Mouse (Mus musculus) embryo, embryonic 10.5 days (tissue): ENCODE results near the gene Samd9l.
A peak's percentile ranks its signal among the peaks of the same experiment; 100 is the strongest.
"Not testable (repeated sequence)": the region's sequence is repeated elsewhere in the genome, so short reads cannot be mapped to it uniquely, and the experiment has no call there.

Experiments used
- DNase-seq: peaks from one replicate; pipeline ENCODE4 v3.0.0-alpha.2; 2015; ENCODE audit warnings: low spot score

Gene Samd9l

GRCm38 (mm10) chr6:3399340-3400068 lies at the start of gene Samd9l:
Gene Samd9l (minus strand): TSS chr6:3399572.
- DNase-seq, result peak; percentile 33

GRCm38 (mm10) chr6:3447404-3447803 lies 48.0 kb upstream of the Samd9l start:
- DNase-seq, result peak; percentile 82

- peak; percentile 5 for DNase-seq
Observed at GRCm38 (mm10) chr6:3443905-3444304, 44.5 kb upstream of the Samd9l start.

- DNase-seq, result no peak
Observed at GRCm38 (mm10) chr6:3436087-3436486, 36.7 kb upstream of the Samd9l start.

DNA sequence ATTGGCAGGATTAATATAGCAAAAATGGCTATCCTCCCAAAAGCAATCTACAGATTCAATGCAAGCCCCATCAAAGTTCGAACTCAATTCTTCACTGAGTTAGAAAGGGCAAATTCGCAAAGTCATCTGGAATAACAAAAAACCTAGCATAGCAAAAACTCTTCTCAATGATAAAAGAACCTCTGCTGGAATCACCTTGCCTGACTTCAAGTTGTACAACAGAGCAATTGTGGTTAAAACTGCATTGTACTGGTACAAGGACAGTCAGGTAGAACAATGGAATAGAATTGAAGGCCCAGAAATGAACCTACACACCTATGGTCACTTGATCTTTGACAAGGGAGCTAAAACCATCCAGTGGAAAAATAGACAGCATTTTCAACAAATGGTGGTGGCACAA lies 31.6 kb upstream of the Samd9l start:
- DNase-seq, result not testable (repeated sequence)

GRCm38 (mm10) chr6:3427047-3427446 lies 27.7 kb upstream of the Samd9l start:
- DNase-seq, result no peak

- not testable (repeated sequence) for DNase-seq
Observed at GRCm38 (mm10) chr6:3425333-3425732, 26.0 kb upstream of the Samd9l start.

DNA sequence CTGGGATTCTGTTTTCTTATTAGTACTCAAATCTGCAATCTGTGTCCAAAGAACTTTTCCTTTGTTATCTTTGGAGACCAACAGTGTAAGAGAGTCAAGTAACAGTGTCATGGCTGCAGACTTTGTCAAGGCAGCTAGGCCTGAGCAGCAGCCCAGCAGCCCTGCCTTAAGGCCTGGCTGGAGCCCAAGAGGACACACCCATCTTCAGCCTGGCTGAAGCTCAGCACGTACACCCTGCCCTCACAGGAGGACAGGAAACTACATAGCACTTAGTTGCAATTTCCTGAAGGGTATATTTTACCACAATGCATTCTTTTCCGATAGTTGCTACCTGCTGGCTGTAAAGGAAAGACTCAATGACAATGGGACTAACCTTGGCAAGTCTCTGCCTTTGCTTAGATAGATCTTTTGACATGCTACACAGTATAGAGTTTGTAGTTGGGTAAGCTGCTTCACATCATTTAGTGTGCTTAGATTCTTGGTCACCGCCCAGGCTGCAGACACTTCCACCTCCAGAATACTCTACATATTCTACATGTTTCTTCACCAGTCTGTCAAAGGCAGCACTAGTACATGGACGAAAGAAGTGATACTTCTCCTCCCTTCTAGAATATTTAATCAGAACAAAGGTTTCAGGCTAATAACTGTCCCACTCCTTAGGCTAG lies 25.4 kb upstream of the Samd9l start:
- DNase-seq, result not testable (repeated sequence)

GRCm38 (mm10) chr6:3397182-3397906 lies 2.0 kb downstream of the Samd9l start:
- not testable (repeated sequence) for DNase-seq

DNA sequence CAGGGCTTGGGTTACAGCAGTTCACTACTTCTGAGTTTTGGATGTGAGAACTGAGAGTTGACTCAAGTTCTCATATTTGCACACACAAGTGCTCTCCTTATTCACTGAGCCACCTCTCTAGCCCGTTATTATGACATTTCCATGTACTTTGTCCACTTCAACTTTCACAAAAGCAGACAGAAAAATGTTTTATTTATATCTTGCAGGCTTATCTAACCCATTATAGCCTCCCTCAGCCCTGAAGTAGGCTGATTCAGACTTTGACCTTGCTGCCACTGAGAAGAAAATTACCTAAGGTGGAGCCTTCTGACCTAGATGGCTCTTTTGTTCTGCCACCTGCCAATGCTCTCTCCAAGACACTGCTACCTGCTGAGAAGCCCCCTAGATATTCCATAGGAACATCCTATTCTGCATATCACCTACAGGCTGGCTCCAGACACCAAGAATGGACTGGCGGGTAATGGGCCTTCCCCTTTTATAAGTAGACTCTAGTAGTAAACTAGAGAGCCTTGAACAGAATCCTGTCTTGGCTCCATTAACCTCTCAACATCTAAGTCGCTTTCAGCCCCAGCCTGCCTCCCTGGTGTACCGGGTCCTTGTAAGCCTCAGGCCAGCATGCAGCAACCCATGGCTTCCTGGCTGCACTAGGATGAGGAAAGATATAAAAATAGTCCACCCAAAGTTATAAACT lies 3.3 kb downstream of the Samd9l start:
- not testable (repeated sequence) for DNase-seq

DNA sequence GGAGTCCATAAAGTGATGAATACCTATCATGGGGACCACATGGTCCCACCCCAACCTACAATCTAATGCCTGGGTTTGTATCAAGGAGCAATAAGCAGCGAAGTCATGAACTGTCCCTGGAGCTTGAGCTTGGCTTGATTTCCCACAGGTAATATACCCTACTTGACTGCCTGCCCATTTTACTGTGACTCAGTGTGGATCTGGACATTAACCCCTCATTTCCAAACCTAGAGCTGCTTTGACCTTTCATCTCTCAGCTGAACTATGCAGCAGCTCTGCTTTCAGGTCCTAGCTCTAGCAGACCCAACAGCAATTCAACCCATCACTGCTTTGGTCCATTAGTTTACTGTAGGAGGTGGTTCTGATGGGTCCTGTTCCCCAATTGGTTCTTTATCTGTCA lies 9.4 kb downstream of the Samd9l start:
- no peak for DNase-seq

- no peak for DNase-seq
Observed at GRCm38 (mm10) chr6:3386565-3386964, 12.8 kb downstream of the Samd9l start.

DNA sequence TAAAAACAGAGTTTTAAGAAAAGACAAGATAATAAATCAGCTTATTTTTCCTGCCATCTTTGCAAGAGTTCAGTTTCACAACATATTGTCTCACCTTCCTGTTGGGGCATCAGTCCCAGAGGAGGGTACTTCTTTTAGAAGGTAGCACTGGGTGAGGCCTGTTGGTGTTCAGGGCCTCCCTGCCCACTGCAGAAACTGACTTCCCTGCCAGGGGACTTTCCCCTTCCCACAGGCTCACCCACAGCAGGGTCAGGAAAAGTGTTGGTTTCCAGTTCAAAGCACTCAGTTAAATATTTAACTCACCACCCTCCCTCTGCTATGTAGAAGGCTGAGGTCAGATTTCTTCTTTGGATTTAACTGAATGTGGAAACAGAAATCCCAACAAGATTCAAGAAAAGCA lies 14.6 kb downstream of the Samd9l start:
- DNase-seq, result not testable (repeated sequence)

GRCm38 (mm10) chr6:3384115-3384791 lies 15.1 kb downstream of the Samd9l start:
- not testable (repeated sequence) for DNase-seq

DNA sequence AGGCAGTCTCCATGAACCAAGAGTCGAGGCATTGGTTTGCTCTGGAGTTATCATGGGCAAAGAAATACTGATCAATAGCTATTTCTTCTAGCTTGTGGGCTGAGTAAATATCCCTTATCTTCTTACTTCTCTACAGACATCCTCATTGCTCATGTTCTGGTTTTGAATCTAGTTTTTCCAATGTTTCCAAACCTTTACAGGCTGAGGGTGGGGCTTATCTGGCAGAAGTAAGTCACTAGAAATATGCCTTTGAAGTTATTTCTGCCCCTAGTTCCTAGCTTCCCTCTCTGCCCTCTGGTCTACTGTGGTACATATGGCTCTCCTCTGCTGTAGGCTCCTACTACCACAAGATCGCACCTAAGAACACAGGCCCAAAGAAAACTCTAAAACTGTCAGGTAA lies 20.2 kb downstream of the Samd9l start:
- no peak for DNase-seq

DNA sequence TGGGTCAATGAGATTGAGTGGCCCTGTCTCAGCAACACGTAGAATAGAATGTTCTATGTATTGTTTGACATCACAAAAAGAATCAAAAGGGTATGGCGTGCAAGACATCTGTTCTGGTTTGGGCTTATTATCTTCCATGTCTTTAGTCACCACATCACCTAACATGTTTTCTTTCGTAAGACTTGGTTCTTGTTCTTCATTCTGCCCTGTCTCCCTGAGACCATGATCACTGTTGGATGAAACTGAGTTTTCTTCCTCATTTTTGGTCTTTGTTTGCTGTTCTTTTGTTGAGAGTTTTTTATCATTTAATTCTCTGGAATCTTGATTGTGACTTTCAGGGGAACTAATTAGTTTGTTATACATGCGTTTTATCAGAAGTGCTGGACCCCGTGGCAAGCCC lies 22.7 kb downstream of the Samd9l start:
- DNase-seq, result no peak

DNA sequence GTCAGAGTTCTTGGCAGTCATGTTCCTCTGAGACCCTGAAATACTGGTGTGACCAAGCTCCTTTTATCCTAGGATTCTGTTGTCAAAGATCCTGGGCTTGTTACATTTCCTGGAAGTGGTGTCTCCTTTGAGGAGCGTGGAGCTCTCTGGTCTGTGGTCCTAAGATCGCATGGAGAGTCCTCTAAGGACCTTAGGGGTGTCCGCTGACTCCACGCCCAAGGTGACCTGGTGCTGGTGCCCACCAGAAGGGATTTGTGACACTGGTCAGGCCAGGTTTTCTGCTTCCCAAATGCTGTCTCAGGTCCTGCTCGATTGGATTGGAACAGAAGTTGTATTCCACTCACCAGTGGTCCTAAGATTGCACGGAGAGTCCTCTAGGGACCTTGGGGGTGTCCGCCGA lies 29.8 kb downstream of the Samd9l start:
- no peak for DNase-seq

- not testable (repeated sequence) for DNase-seq
Observed at GRCm38 (mm10) chr6:3365609-3366008, 33.8 kb downstream of the Samd9l start.

- peak; percentile 61 for DNase-seq
Observed at GRCm38 (mm10) chr6:3345924-3346597, 53.3 kb downstream of the Samd9l start.

- not testable (repeated sequence) for DNase-seq
Observed at GRCm38 (mm10) chr6:3345043-3345639, 54.2 kb downstream of the Samd9l start.
